Mouse (Mus musculus) MEL (cell line): ENCODE measurements around the gene Sugp2. TPM values are rescaled to one million over a fixed set of nuclear protein-coding genes. Genes with fewer than 3 reads are reported as not detected.

Experiments used
- DNase-seq: peaks from one replicate; pipeline ENCODE4 v3.0.0; 2011; ENCODE audit warnings: low read depth, low spot score
- H3K27ac ChIP-seq: 2 replicates; pipeline ENCODE4 v1.5.1; 2012; ENCODE audit warnings: low read depth, mild to moderate bottlenecking, control low read depth, low read length, moderate library complexity; ENCODE audit not compliant: control insufficient read depth
- H3K27me3 ChIP-seq, 2 experiments: fragments of 150-350 bp in 1 of 2; sonication (generic) in 1 of 2; 2 replicates each; pipeline ENCODE4 v1.6.1; 2012; ENCODE audit warnings: low read length in 2 of 2, mild to moderate bottlenecking in 2 of 2, improper control_type of control experiment in 1 of 2, moderate library complexity in 1 of 2; ENCODE audit not compliant: insufficient read depth in 2 of 2, control insufficient read depth in 1 of 2
- H3K36me3 ChIP-seq, 2 experiments: 2 replicates each; pipeline ENCODE4 v1.6.1; 2012 to 2014; ENCODE audit warnings: low read length in 2 of 2, improper control_type of control experiment in 1 of 2, inconsistent platforms in 1 of 2, mild to moderate bottlenecking in 1 of 2; ENCODE audit not compliant: insufficient read depth in 2 of 2, control insufficient read depth in 1 of 2
- H3K4me1 ChIP-seq, 2 experiments: fragments of 150-350 bp in 1 of 2; sonication (generic) in 1 of 2; 2 replicates each; pipeline ENCODE4 v1.6.1; 2012; ENCODE audit warnings: low read length in 2 of 2, improper control_type of control experiment in 1 of 2, mild to moderate bottlenecking in 1 of 2; ENCODE audit not compliant: insufficient read depth in 2 of 2, control insufficient read depth in 1 of 2
- H3K4me3 ChIP-seq, 2 experiments: fragments of 150-350 bp in 1 of 2; sonication (generic) in 1 of 2; 2 replicates each; pipeline ENCODE4 v1.5.1; 2012; ENCODE audit warnings: low read depth in 2 of 2, low read length in 2 of 2, mild to moderate bottlenecking in 2 of 2, moderate library complexity in 2 of 2, control low read depth in 1 of 2, improper control_type of control experiment in 1 of 2; ENCODE audit not compliant: control insufficient read depth in 1 of 2, insufficient read depth in 1 of 2
- H3K79me2 ChIP-seq: 2 replicates; pipeline ENCODE4 v1.6.1; 2012; ENCODE audit warnings: mild to moderate bottlenecking, low read length, moderate library complexity; ENCODE audit not compliant: control insufficient read depth, poor library complexity, insufficient read depth
- H3K9ac ChIP-seq: 2 replicates; pipeline ENCODE4 v1.6.1; 2012; ENCODE audit warnings: low read depth, mild to moderate bottlenecking, control low read depth, low read length, moderate library complexity; ENCODE audit not compliant: control insufficient read depth, poor library complexity, severe bottlenecking
- H3K9me3 ChIP-seq: fragments of 150-350 bp; sonication (generic); replicated peaks from 2 replicates; pipeline ENCODE4 v1.6.1; 2012; ENCODE audit warnings: mild to moderate bottlenecking, low read length, improper control_type of control experiment, moderate library complexity; ENCODE audit not compliant: insufficient read depth
- BHLHE40 ChIP-seq: IDR thresholded peaks from 2 replicates; pipeline ENCODE4 v1.6.1; 2012; ENCODE audit warnings: low read depth, mild to moderate bottlenecking, inconsistent platforms, low read length, improper control_type of control experiment, borderline replicate concordance
- CTCF ChIP-seq, 3 experiments: IDR thresholded peaks in 2 of 3; conservative IDR thresholded peaks in 1 of 3; 2 replicates each; pipeline ENCODE4 v1.5.1; 2011 to 2012; ENCODE audit warnings: low read length in 3 of 3, low read depth in 2 of 3, mild to moderate bottlenecking in 2 of 3, improper control_type of control experiment in 1 of 3, inconsistent platforms in 1 of 3, mixed read lengths in 1 of 3, moderate library complexity in 1 of 3; ENCODE audit not compliant: control insufficient read depth in 1 of 3, insufficient read depth in 1 of 3, poor library complexity in 1 of 3, severe bottlenecking in 1 of 3
- ETS1 ChIP-seq: IDR thresholded peaks from 2 replicates; pipeline ENCODE4 v1.6.1; 2012; ENCODE audit warnings: low read depth, mild to moderate bottlenecking, inconsistent platforms, low read length, improper control_type of control experiment, moderate library complexity
- MAZ ChIP-seq: IDR thresholded peaks from 2 replicates; pipeline ENCODE4 v1.6.1; 2012; ENCODE audit warnings: low read depth, mild to moderate bottlenecking, inconsistent platforms, low read length, improper control_type of control experiment
- MYB ChIP-seq: IDR thresholded peaks from 2 replicates; pipeline ENCODE4 v1.6.1; 2011; ENCODE audit warnings: mild to moderate bottlenecking, low read depth, low read length, improper control_type of control experiment
- POLR2A ChIP-seq, 2 experiments: IDR thresholded peaks; 2 replicates each; pipeline ENCODE4 v1.6.1; 2011 to 2012; ENCODE audit warnings: low read length in 2 of 2, mild to moderate bottlenecking in 2 of 2, control low read depth in 1 of 2, improper control_type of control experiment in 1 of 2, low read depth in 1 of 2, moderate library complexity in 1 of 2; ENCODE audit not compliant: control insufficient read depth in 1 of 2, insufficient read depth in 1 of 2, poor library complexity in 1 of 2
- POLR2AphosphoS5 ChIP-seq: IDR thresholded peaks from 2 replicates; pipeline ENCODE4 v1.6.1; 2012; ENCODE audit warnings: low read depth, borderline replicate concordance, mild to moderate bottlenecking, inconsistent platforms, low read length, moderate library complexity, mixed read lengths
- RAD21 ChIP-seq: IDR thresholded peaks from 2 replicates; pipeline ENCODE4 v1.6.1; 2011; ENCODE audit warnings: mild to moderate bottlenecking, low read depth, low read length, improper control_type of control experiment
- SIN3A ChIP-seq: IDR thresholded peaks from 2 replicates; pipeline ENCODE4 v1.6.1; 2012; ENCODE audit warnings: low read length, improper control_type of control experiment, inconsistent platforms
- TCF12 ChIP-seq: IDR thresholded peaks from 2 replicates; pipeline ENCODE4 v1.6.1; 2014; ENCODE audit warnings: low read depth, mild to moderate bottlenecking, inconsistent platforms, low read length, improper control_type of control experiment, moderate library complexity
- USF1 ChIP-seq: IDR thresholded peaks from 2 replicates; pipeline ENCODE4 v1.6.1; 2014; ENCODE audit warnings: low read depth, mild to moderate bottlenecking, inconsistent platforms, low read length, improper control_type of control experiment, moderate library complexity
- USF2 ChIP-seq, 2 experiments: IDR thresholded peaks; 2 replicates each; pipeline ENCODE4 v1.6.1; 2011 to 2012; ENCODE audit warnings: improper control_type of control experiment in 2 of 2, low read length in 2 of 2, borderline replicate concordance in 1 of 2, inconsistent platforms in 1 of 2, low read depth in 1 of 2, mild to moderate bottlenecking in 1 of 2; ENCODE audit not compliant: insufficient read depth in 1 of 2
- ZMIZ1 ChIP-seq: IDR thresholded peaks from 2 replicates; pipeline ENCODE4 v1.6.1; 2012; ENCODE audit warnings: low read depth, mild to moderate bottlenecking, inconsistent platforms, low read length, improper control_type of control experiment, moderate library complexity
- polyA plus RNA-seq, 2 experiments: library from polyadenylated mRNA; stranded (reverse) in 1 of 2; unstranded in 1 of 2; fragments of >175 nt in 1 of 2; fragments of >200 nt in 1 of 2; gene quantifications; 2 replicates each; pipeline versions ENCODE4 v1.2.1 to v1.2.4; 2012; ENCODE audit warnings: low replicate concordance in 2 of 2, low read depth in 1 of 2; ENCODE audit not compliant: insufficient read length in 2 of 2, insufficient read depth in 1 of 2, missing spikeins in 1 of 2
- total RNA-seq: library from RNA; depleted of rRNA; stranded (reverse); fragments of 300-350 nt; gene quantifications from 2 replicates; pipeline ENCODE4 v1.2.3, GENCODE M21; 2012

Sugp2 gene
- total and polyA plus RNA-seq, 3 experiments = 23.9 to 27.4 TPM; not detected in 1

- Histone ChIP-seq H3K4me3 (peak overlapping the region; percentile 80 to 99), H3K9ac (peak overlapping the region; percentile 81), H3K36me3 (no peaks in the 10 kb centered on the region; a peak in 1 of 4 replicates), H3K79me2 (peaks cover 1% of the 10 kb centered on the region; the same call in 1 of the 2 replicates), H3K27ac (no peak overlapping the region), H3K4me1 (peaks cover 2 to 6% of the 10 kb centered on the region in 2 experiments; a peak in 3 of 4 replicates), H3K27me3 (no peaks in the 10 kb centered on the region), H3K9me3 (no peaks in the 10 kb centered on the region)
- DNase-seq = no peak
- TF ChIP-seq RAD21 (peak; percentile 13), CTCF (IDR thresholded peaks at IDR 0.05 in 2 of 3, conservative IDR thresholded peaks at IDR 0.05 in 1 of 3; ENCODE audit: control insufficient read depth in 1 of 3, insufficient read depth in 1 of 3, low read depth in 2 of 3, low read length in 3 of 3, poor library complexity in 1 of 3, severe bottlenecking in 1 of 3) (peak in 1 of 3 experiments; percentile 11; a peak in 1 of 6 replicates), POLR2AphosphoS5 (no peak), MYB (no peak)
Measured at GRCm38 (mm10) chr8:70316511-70317504, 82.8 kb downstream of the Sugp2 start.

- H3K36me3 ChIP-seq = no peaks in the 10 kb centered on the region; a peak in 1 of 4 replicates
- no peaks in the 10 kb centered on the region for H3K27me3 ChIP-seq
- no peak overlapping the region for H3K4me3 ChIP-seq
- TF ChIP-seq ETS1 (no peak), SIN3A (no peak), USF1 (no peak), USF2 (IDR thresholded peaks at IDR 0.05; ENCODE audit: borderline replicate concordance in 1 of 2, insufficient read depth in 1 of 2, low read depth in 1 of 2, low read length in 2 of 2) (no peak), POLR2A (IDR thresholded peaks at IDR 0.05; ENCODE audit: control insufficient read depth in 1 of 2, insufficient read depth in 1 of 2, low read depth in 1 of 2, low read length in 2 of 2, poor library complexity in 1 of 2) (no peak), TCF12 (no peak), ZMIZ1 (no peak), BHLHE40 (no peak), MAZ (no peak)
- TF ChIP-seq, all 39 proteins: peak for 0
- H3K79me2 ChIP-seq = peaks cover 1% of the 10 kb centered on the region; the same call in 1 of the 2 replicates
- H3K4me1 ChIP-seq = peaks cover 2 to 6% of the 10 kb centered on the region in 2 experiments; a peak in 3 of 4 replicates
- H3K9me3 ChIP-seq = no peaks in the 10 kb centered on the region
- DNase-seq = no peak
- H3K27ac ChIP-seq = no peak overlapping the region
- no peak overlapping the region for H3K9ac ChIP-seq
Measured at GRCm38 (mm10) chr8:70317872-70318271, 83.8 kb downstream of the Sugp2 start.
